Mouse (Mus musculus) brown adipose tissue, adult 24 weeks (tissue): ENCODE results near the gene Pm20d1. TPM values are rescaled to one million over a fixed set of nuclear protein-coding genes. Genes with fewer than 3 reads are reported as not detected.

ENCODE experiments used
- polyA plus RNA-seq: library from polyadenylated mRNA; stranded (reverse); fragments of >200 nt; gene quantifications from 2 replicates; pipeline ENCODE4 v1.2.4, GENCODE M21; 2012; ENCODE audit not compliant: missing spikeins, insufficient read depth, insufficient read length

Pm20d1 gene
- polyA plus RNA-seq, 1 experiment, result 26.4 TPM

Other genes starting within 250 kb of the Pm20d1 start
- not detected in 2 replicates for gene Avpr1b, start 198.1 kb upstream of the Pm20d1 start, polyA plus RNA-seq
- gene Ctse, start 159.1 kb upstream of the Pm20d1 start, polyA plus RNA-seq, result not detected in 2 replicates
- gene Rab7b, start 108.7 kb upstream of the Pm20d1 start, polyA plus RNA-seq, result 2.3 and 10.5 TPM in 2 replicates
- not detected in 2 replicates for gene Slc26a9, start 53.4 kb upstream of the Pm20d1 start, polyA plus RNA-seq
- 13.7 and 15.9 TPM in 2 replicates for gene Slc41a1, start 30.1 kb downstream of the Pm20d1 start, polyA plus RNA-seq
- gene Rab29, start 69.8 kb downstream of the Pm20d1 start, polyA plus RNA-seq, result 13.6 and 13.7 TPM in 2 replicates
- gene Nucks1, start 113.2 kb downstream of the Pm20d1 start, polyA plus RNA-seq, result 34.1 and 44.2 TPM in 2 replicates
- gene Slc45a3, start 165.6 kb downstream of the Pm20d1 start, polyA plus RNA-seq, result 0.44 TPM in 1 of 2 replicates, not detected in the other
- gene Elk4, start 210.2 kb downstream of the Pm20d1 start, polyA plus RNA-seq, result 38.8 and 47.3 TPM in 2 replicates